Mouse (Mus musculus) adrenal gland, adult 8-10 months (tissue): ENCODE results near the gene Gemin5. TPM values are rescaled to one million over a fixed set of nuclear protein-coding genes. Genes with fewer than 3 reads are reported as not detected.

Experiments
- DNase-seq: peaks from one replicate; pipeline ENCODE4 v3.0.0; 2022
- total RNA-seq, 4 experiments: library from RNA; stranded (reverse); gene quantifications; 2 replicates each; pipeline ENCODE4 v1.2.4; 2022

Gemin5 gene
- total RNA-seq, 4 experiments from 2014 or later, result 20.5 to 34.7 (median 26.4) TPM

GRCm38 (mm10) chr11:58169666-58170065, 1.3 kb upstream of the Gemin5 start:
- no peak for DNase-seq

- no peak for DNase-seq
These were observed 545 bp downstream of the Gemin5 start for GRCm38 (mm10) chr11:58167822-58168166.

DNA sequence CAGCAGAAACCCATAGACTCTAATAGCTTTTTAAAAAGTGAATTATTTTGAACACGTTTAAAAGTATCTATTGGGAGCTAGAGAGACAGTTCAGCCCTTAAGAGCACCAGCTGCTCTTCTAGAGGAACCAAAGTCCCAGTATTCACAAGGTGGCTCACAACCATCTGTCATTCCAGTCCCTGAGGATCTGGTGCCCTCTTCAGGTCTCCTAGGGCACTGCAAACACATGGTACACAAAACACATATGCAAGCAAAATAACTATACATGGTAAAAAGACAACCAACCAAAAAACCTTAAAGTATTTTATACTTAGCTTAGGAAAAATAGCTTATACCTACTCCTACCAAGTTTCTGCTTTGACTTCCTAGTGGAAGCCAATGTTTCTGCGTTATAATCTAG, 3.3 kb downstream of the Gemin5 start:
- no peak for DNase-seq

DNA sequence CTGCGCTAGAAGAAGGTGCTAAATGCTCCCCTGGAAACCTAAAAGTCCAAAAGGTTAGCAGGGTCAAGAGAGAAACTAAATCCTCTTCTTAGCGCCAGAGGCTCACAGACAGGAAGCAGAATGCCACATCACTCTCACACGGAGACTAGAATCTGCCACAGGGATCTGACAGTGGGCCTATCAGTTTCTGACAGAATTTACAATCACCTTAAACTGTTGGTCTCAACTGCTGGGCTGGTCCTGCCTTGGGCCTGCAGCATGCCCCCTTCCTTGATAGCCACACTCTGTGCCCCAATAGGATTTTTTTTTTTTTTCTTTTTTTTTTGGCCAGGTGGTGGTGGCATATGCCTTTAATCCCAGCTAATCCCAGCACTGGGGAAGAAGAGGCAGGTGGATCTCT, 11.5 kb downstream of the Gemin5 start:
- no peak for DNase-seq

GRCm38 (mm10) chr11:58155458-58155857, 12.9 kb downstream of the Gemin5 start:
- DNase-seq, result no peak

- peak; percentile 77 for DNase-seq
These were observed 22.1 kb downstream of the Gemin5 start for GRCm38 (mm10) chr11:58146241-58146640.

- DNase-seq, result no peak
These were observed 24.5 kb downstream of the Gemin5 start for GRCm38 (mm10) chr11:58143704-58144426.

GRCm38 (mm10) chr11:58139466-58139865, 28.9 kb downstream of the Gemin5 start:
- no peak for DNase-seq

DNA sequence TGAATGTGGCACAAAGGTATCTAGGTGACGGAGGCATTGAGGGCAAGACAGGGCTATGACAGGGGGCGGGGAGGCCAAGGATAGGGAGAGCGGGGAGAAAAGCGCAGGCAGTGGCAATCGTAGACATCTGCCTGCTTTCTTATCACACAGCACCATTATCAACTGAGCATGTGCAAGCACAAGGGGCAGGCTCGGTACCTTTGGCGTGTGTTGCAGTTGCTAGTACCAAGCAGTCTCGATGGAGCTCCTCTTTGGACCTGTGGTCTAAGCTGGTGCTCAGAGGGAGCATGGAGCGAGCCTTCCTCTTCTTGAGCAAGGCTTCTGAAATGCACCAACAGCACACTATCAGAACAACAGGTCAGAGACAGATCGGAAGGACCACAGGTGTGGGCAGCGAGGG, 29.5 kb downstream of the Gemin5 start:
- no peak for DNase-seq

GRCm38 (mm10) chr11:58136677-58137076, 31.7 kb downstream of the Gemin5 start:
- no peak for DNase-seq

DNA sequence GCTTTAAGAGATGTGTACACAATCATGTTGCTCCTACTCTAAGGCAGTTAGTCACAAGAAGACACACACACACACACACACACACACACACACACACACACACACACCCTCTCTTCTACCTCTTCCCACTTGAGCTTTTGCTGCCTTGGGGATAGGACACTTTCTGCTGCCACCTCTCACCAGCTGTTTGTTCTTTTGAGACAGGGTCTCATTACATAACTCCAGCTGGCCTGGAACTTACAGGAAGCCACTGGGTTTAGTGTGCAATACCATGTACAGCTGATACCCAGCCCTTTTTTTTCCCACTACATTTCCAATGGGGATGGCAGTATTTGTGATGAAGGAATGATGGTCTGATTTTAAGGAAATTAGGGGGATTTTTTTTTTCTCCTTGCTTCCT, 33.0 kb downstream of the Gemin5 start:
- DNase-seq, result no peak

DNA sequence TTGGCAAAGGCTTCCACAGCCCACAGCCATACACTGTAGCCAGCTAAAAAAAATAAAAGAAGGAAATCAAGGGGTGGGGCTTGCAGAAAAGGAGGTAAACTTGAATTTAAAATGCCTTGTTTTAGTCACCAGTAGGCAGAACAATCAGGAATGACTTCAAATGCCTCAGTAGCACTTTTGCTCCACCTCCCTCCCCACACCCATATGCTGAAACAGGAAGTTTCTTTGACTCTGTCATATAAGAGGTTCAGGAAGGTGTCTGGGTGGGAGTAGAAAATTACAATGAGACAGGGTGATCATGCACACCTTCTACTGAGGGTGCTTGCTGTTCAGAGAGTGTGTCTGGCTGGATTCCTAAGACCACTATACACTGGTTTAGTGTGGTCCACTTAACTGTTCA, 33.5 kb downstream of the Gemin5 start:
- no peak for DNase-seq

DNA sequence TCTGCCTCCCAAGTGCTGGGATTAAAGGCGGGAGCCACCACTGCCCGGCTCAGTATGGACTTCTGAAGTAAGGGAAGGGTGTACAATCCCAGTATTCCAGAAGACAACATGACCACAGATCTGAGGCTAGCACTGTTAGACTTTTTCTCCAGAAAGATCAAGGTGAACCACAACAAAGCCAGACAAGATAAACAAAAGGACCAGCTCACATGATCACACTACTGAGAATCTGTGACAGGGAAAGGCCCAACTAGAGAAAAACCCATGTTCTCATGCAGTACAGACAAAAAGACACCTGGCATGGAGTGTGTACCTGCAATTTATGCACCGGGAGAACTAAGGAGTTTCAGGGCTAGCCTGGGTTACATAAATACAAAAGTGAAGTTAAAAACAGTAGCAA, 36.3 kb downstream of the Gemin5 start:
- DNase-seq, result no peak

- no peak for DNase-seq
These were observed 39.0 kb downstream of the Gemin5 start for GRCm38 (mm10) chr11:58129302-58129843.

DNA sequence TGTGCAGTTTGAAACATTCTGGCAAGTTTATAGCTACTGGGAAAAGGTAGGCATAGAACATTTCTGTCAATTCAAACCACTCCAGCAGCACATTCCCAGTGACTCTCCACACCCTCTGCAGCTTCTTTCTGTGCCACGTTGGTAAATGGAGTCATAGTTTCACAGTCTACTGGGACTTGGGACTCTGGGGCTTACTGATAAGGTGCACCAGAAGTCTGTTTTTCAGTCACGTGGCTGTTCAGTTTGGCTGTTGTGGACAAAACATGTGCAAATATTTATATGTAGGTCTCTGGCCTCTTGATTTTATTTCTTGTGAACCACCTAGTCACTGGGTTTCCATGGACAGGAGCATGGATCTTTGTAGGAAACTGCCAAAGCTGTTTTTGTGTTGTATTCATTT, 40.8 kb downstream of the Gemin5 start:
- no peak for DNase-seq

- DNase-seq, result peak; percentile 88
These were observed 41.8 kb downstream of the Gemin5 start for GRCm38 (mm10) chr11:58126397-58127160.

- DNase-seq, result no peak
These were observed 43.3 kb downstream of the Gemin5 start for GRCm38 (mm10) chr11:58125021-58125420.

DNA sequence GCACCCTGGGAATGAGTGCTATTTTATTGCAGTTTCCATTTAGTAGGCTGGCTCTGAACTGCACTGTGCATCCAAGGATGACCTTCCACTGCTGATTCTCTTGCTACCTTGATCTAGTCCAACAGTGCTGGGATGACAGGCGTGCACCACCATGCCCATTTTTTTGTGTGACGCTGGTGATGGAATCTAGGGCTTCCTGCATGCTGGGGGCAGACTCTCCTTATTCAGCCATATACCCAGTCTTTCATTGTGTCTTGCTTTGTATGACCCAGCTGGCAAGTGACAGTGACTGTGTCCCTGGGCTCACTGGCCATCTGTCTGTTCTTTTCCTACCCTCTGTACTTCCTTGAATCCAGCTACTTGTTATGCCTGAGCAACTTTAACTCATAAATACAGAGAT, 44.6 kb downstream of the Gemin5 start:
- no peak for DNase-seq

GRCm38 (mm10) chr11:58121351-58121750, 47.0 kb downstream of the Gemin5 start:
- peak; percentile 40 for DNase-seq

- no peak for DNase-seq
These were observed 47.7 kb downstream of the Gemin5 start for GRCm38 (mm10) chr11:58120655-58121054.

DNA sequence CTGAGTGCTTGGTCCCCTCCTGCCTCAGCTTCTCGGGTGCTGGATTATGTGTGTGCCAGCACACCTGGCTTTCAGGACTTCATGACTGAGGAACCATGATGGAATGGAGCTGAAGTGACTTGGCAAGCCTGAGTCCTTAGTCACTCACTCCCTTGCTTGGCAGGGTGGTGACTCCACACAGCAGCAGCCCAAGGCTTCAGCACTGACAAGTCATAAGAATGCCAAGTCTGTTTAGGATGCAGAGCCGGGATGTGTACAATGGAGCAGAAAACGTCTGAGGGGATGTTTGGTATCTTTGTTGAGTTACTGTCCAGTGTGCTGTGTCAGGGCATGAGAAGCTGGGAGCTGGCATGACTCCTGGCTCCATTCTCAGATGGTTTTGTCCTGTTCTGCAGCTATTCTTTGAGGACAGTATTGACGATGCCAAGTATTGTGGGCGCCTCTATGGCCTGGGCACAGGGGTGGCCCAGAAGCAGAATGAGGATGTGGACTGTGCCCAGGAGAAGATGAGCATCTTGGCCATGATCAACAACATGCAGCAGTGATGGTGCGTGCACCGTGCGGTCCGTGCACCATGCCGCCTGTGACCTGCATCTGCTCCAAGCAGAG, 51.2 kb downstream of the Gemin5 start:
- DNase-seq, result no peak

- no peak for DNase-seq
These were observed 51.8 kb downstream of the Gemin5 start for GRCm38 (mm10) chr11:58116560-58116959.

DNA sequence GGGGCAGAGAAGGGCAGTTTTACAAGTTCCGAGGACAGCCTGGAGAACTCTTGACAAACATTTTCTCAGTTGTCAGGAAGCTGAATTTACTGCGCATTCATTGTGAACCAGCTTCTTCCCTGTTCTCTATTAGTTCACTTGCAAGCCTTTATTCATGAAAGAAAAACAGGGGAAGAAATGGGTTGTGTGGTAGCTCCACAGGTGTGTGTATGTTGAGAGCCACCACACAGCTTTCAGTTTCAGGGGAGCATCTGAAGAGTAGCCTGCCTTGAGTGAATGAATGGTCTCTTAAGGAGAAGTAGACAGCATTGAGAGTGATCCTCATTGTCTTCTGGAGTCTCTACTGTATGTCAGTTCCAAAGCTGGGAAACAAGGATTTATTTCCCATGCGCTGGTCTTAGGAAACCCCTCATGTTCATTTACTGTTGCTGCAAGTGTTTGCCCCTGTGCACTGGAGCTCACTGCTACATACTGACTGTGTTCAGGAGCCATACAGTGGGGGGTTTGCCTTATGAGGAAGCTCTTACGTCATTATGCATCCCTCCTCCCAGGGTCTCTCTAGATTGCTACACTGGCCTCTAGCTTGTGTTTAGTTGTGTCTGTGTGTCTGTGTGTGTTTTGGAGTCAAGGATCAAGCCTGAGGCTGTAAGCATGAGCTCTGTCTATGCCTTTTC, 60.5 kb downstream of the Gemin5 start:
- DNase-seq, result no peak
